Mouse (Mus musculus) cerebellum, postnatal 14 days (tissue): ENCODE measurements around the gene Gm21750.
"Not testable (repeated sequence)": the region's sequence is repeated elsewhere in the genome, so short reads cannot be mapped to it uniquely, and the experiment has no call there.

ENCODE experiments used
- DNase-seq, 2 experiments: peaks; one replicate each; pipeline ENCODE4 v3.0.0; 2021; ENCODE audit warnings: mixed read lengths in 2 of 2

Gm21750 gene

DNA sequence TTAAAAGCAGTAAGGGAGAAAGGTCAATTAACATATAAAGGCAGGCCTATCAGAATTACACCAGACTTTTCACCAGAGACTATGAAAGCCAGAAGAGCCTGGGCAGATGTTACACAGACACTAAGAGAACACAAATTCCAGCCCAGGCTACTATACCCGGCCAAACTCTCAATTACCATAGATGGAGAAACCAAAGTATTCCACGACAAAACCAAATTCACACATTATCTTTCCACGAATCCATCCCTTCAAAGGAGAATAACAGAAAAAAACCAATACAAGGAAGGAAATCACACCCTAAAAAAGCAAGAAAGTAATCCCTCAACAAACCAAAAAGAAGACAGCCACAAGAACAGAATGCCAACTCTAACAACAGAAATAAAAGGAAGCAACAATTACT is at the start of gene Gm21750:
Gene Gm21750 (plus strand): TSS at position 301 of the 400 bp plus-strand sequence.
- not testable (repeated sequence) for DNase-seq

DNA sequence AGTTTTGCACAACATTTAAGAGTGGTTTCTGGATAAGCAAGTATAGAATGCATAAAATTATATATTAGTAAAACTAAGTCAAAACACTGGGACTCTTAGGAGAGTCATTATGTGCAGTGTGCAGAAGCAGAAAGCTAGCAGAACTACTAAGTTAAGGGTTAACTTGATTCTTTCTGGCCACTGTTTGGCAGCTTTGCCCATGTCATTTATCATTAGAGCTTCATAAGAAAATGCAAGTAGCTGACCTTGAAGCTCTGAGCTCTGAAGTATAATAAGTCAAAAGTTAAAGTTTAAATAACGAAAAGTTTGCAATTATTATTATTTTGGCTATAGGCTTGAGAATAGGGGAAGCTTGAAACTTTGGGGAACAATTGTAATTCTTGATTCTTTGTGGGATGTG is 46.1 kb upstream of the Gm21750 start:
- not testable (repeated sequence) for DNase-seq

DNA sequence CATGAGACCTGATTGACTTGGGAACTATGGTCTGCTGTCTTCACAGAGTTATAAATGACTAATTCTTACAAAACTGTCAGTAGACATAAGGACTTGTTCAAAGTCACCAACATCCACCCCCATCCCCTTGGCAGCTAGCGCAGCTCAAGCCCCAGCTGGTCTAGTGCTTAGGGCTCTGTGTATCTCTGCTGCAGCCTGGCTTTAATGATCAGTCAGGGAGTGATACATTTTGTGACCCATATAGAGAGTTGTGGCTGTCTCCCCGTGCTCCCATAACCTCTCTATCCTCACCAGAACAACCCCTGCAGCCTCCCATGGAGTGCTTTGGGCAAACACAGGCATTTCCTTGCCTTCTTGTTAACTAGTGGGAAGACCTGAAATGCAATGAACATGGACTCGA is 40.1 kb upstream of the Gm21750 start:
- no peak for DNase-seq

DNA sequence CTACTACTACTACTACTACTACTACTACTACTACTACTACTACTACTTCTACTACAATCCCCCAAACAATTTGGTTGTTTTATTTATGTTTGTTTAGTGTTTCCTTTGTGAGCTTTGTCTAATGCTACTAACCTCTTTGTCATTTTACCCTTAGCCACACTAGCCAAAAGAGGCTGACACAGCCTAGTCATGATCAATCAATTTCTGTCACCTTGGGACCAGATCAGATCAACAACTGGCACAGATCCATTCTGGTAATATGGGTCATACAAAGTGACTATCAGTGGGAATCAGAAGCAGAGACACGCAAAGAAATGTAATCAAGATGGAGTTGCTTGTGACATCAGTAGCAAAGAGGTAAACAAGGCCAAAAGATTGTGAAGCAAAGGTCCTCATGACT is 38.0 kb upstream of the Gm21750 start:
- no peak for DNase-seq

DNA sequence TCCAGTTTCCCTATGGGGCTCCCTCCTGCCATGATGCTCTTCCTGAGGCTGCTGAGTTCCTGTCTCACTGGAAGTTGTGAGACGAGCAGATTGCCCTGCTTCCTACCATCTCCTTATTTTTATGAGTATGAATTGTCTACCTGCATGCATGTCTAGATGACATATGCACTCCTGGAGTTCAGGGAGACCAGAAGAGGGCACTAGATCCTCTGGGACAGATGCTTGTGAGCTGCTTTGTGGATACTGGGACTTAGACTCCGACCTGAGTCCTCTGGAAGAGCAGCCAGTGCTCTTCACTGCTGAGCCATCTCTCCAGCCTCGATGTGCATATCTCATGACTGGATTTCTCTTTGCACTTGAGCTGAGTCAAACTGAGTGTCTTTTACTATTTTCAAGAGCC is 35.6 kb upstream of the Gm21750 start:
- no peak for DNase-seq

DNA sequence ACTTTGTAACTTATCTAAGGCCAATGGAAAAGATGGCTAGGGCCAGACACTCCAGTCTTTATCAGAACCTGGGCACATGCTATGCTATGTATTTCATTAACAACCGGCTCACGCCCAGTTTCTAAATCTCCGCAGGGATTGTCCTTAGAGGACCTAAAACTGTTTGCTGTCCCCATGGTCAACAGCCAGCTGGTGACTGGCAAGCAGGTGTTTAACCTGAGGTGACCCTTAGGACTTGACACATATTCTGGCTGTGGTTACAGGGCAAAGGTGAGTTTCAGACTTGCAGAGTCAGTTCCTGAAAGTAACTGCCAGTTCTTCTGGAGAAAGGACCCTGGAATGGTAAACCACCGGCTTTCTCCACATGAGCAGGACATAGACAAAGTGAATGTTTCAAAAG is 29.5 kb upstream of the Gm21750 start:
- no peak for DNase-seq

DNA sequence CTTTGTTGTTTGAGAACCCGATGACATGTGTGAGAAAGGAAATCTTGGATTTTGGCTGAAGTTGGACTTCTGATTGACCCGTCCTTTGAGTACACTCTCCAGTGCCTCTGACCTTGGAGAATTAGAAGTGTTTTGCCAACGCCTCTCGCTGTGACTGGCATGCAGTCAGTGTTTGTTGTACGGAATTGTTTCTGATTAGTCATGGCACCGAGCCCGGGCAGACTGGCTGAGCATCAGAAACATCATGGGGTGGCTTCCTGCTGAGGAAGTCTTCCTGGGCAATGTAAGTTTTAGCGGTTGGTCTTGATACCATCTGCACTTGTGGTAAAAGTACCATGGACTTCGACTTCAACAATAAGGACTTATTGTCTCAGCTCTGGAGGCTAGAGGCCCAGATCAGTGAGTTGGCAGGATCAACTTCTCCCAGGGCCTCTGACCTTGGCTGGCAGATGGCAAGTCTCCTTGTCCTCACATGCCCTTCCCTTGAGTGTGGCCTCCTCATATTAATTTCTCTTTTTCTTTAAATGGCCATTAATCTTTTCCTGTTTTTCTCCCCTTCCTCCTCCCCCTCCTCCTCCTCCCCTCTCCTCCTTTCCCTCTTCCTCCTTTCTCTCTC is 28.3 kb upstream of the Gm21750 start:
- DNase-seq: peak; percentile 78 to 84

DNA sequence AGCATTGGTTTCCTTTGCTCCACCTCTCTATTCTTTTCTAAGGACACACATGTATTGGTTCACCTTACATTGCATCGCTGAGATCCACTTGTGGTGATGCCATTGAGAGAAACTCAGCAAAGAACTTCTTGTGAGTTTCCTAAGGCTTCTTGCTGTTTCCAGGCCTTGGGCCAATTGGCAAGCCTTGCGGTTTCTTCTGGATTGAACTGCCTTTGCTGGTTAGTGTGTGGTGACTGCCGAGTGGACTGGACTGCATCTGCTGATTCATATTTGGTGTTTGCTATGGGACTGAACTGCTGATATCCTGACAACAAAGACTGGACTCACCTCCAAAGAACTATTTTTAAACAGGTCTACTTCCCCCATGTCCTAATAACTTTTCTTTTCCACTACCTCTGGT is 26.7 kb upstream of the Gm21750 start:
- DNase-seq: peak; percentile 20 to 32

DNA sequence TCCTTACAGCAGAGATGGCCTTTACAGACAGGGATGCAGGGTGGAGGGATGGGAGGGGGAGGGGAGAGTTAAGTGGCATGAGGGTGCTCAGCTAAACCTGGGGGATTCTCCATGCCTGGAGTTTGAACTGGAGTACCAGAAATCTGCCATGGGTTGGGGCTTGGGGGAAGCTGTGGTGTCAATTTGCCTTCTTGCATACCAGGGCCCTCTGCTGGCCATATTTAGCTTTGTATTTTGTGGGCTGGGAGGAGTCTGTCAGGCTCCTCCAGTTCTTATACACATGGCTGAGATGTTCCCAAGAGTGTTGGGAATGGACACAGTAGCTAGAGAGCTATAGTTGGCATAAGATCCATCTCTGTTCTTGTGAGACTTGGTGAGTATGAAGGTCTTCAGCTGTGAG is 23.6 kb upstream of the Gm21750 start:
- DNase-seq: no peak

DNA sequence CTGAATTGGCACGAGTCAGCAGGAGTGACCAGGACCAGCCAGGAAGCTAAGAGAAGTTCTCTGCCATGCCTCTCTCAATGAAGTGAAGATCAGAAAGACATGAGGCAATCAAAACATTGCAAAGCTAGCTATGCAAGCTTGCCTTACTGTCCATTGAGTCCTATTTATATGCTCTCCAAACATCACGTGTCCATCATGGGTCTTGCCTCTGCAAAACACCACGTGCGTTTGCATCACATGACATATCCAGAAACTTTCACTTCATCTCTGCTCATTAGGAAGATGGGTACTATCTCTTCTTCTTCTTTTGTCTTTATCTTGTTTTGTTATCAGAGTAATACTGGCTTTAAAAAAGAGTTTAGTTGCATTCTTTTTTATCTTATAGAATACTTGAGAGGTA is 10.8 kb upstream of the Gm21750 start:
- no peak for DNase-seq

DNA sequence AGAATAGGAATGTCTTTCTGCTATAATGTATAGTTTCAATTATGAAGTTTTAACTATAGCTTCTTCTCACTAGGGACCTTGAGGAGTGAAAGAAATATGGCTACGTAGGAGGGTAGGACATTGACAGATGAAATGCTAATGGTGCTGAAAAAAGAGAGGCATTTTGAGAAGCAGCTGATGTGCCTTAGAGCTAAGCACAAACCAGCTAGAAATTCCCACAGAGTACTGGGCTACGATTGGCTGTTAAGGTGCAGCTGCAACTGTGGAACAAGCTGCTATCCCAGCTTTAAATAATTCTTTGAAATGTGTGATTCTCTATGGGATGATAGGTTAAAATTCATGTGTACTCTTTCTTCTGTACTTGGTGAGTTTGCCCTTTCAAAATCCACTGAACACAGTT is 9.1 kb downstream of the Gm21750 start:
- DNase-seq: no peak

DNA sequence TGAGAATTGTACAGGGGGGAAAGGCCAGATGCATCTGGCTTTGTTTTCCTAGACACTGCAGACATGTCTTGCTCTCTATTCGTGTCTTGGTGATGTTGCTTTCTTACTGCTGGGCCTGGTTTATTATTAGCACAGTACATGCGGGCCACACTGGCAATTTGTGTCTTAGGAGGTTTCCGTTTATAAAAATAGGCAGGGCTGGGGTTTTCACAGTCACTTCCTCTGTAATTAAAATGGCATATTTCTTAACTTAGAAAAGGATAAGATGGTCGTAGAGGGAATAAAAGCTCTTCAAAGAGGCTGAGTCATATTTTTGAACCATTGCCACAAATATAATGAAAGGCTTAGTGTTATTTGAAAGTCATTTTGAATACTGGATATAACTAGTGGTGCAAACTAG is 26.7 kb downstream of the Gm21750 start:
- DNase-seq: no peak

DNA sequence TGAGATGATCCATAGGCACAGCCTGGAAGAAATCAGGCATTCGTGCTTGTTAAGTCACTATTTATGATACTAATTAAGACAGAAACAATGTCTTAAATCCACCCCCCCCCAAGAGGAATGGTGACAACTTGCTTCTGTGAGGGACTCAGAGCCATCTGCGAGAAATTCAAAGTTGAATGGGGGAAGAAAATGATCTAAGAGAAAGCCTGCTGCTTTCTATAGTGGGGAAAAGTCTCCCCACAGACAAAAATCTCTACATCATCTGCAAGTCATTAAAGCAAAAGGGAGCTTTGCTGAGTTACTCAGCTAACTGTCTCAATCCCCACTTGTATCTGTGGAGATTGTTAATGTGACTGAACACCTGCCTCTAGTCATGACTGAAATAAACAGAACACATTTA is 27.4 kb downstream of the Gm21750 start:
- no peak for DNase-seq

DNA sequence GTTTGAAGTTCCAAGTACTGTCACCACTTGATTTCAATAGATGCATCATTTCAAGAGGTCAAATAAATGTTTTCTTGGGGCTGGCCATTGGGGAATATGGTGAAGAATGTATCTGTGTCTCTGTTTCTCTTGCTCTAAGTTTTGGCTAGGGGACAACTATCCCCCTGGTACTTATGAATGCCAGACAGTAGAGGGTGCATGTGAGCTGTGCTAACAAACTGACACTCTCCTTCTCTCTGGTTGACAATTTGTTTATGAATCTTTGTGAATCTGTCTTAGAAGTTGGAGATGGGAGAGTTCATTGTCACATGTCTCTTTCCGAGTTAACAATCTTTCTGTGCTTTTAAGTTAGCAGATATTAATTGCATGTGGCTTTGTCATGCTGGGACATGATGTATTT is 39.2 kb downstream of the Gm21750 start:
- peak; percentile 7 to 11 for DNase-seq

DNA sequence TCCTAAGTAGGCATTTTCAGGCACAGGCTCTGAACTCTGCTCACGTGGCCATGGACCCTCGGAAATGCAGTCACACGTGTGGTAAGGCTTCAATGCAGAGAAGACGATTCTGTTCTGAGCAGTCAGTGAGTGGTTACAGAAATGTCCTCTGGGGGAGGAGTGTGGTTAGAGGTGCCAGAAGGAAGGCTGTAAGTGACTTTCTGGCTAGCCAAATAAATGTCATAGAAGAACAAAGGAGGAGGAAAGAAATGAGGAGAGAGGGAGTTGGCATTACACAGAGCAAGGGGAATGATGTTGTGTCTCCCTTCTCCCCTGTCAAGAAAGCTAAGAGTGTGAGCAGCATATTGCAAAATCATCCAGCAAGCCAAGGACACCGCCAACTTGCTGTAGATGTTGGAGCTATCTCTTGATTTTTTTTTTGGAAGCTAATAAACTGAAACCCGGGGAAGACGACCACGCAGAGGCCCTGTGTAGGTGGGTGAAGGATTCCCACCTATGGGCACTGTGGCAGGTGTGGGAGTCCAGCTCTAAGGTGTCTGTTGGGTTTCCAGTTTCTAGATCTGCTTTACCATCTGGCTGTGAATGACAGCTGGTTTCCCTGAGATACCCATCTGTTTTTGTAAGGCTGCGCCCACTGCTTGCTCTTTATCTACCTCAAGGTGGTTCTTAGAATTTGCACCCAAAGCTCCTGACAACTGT is 48.5 kb downstream of the Gm21750 start:
- DNase-seq: no peak
